Mouse (Mus musculus) c-Kit-positive CD71-positive TER-119-positive erythroid progenitor cells, embryonic 14.5 days (primary cell): ENCODE data around the gene Adar.

Experiments
- DNase-seq: peaks from one replicate; pipeline ENCODE4 v3.0.0-alpha.2; 2013; ENCODE audit warnings: low spot score

Gene Adar

GRCm38 (mm10) chr3:89730350-89731331 is 15.8 kb downstream of the Adar start:
- peak; percentile 86 for DNase-seq

GRCm38 (mm10) chr3:89732091-89732490 is 17.3 kb downstream of the Adar start:
- DNase-seq = no peak

- DNase-seq = no peak
These were observed 23.7 kb downstream of the Adar start for GRCm38 (mm10) chr3:89738509-89738908.

GRCm38 (mm10) chr3:89752307-89752706 is 37.5 kb downstream of the Adar start:
- DNase-seq = no peak

GRCm38 (mm10) chr3:89755283-89755682 is 40.5 kb downstream of the Adar start:
- DNase-seq = no peak

GRCm38 (mm10) chr3:89757851-89758250 is 43.0 kb downstream of the Adar start:
- DNase-seq = no peak

- no peak for DNase-seq
These were observed 45.0 kb downstream of the Adar start for GRCm38 (mm10) chr3:89759786-89760185.

- peak; percentile 57 for DNase-seq
These were observed 49.4 kb downstream of the Adar start, which contains the start of gene Chrnb2 for GRCm38 (mm10) chr3:89764119-89764724. TSS of gene Chrnb2 (minus strand) at chr3:89764632.

GRCm38 (mm10) chr3:89769584-89769983 is 54.8 kb downstream of the Adar start:
- DNase-seq = no peak

GRCm38 (mm10) chr3:89770425-89771002 is 55.7 kb downstream of the Adar start:
- DNase-seq = no peak

- DNase-seq = peak; percentile 83
These were observed 57.8 kb downstream of the Adar start for GRCm38 (mm10) chr3:89772588-89772967.

GRCm38 (mm10) chr3:89772968-89773709 is 58.3 kb downstream of the Adar start, which contains the start of gene Ube2q1:
TSS of gene Ube2q1 (plus strand) at chr3:89773616.
- DNase-seq = peak; percentile 78

GRCm38 (mm10) chr3:89773740-89774211 is 59.0 kb downstream of the Adar start:
- peak; percentile 18 for DNase-seq

GRCm38 (mm10) chr3:89774236-89774960 is 59.6 kb downstream of the Adar start:
- no peak for DNase-seq

GRCm38 (mm10) chr3:89776001-89776400 is 61.2 kb downstream of the Adar start:
- DNase-seq = no peak

- no peak for DNase-seq
These were observed 65.3 kb downstream of the Adar start for GRCm38 (mm10) chr3:89780102-89780501.

GRCm38 (mm10) chr3:89781640-89782039 is 66.8 kb downstream of the Adar start:
- DNase-seq = no peak

GRCm38 (mm10) chr3:89784991-89785753 is 70.3 kb downstream of the Adar start:
- peak; percentile 21 for DNase-seq

- no peak for DNase-seq
These were observed 71.5 kb downstream of the Adar start for GRCm38 (mm10) chr3:89786275-89786674.

GRCm38 (mm10) chr3:89788680-89789352 is 74.0 kb downstream of the Adar start:
- DNase-seq = no peak
